Mouse (Mus musculus) myocyte (in vitro differentiated cells): ENCODE data around the gene Cbfa2t3.

Experiments
- CEBPB ChIP-seq: IDR thresholded peaks from 2 replicates; pipeline ENCODE4 v1.6.1; 2011; ENCODE audit warnings: mild to moderate bottlenecking, moderate library complexity; ENCODE audit not compliant: poor library complexity, insufficient read depth, severe bottlenecking
- E2F4 ChIP-seq: IDR thresholded peaks from one replicate; pipeline ENCODE4 v1.6.1; 2011; ENCODE audit warnings: mild to moderate bottlenecking, control low read depth, moderate library complexity; ENCODE audit not compliant: insufficient read depth
- MAX ChIP-seq: IDR thresholded peaks from one replicate; pipeline ENCODE4 v1.6.1; 2011; ENCODE audit warnings: low read depth, mild to moderate bottlenecking, control low read depth
- MYOD1 ChIP-seq, 3 experiments: IDR thresholded peaks; one replicate each; pipeline ENCODE4 v1.6.1; 2011; ENCODE audit warnings: control low read depth in 2 of 3, low read depth in 2 of 3, mild to moderate bottlenecking in 2 of 3, moderate library complexity in 1 of 3; ENCODE audit not compliant: insufficient read length in 2 of 3, control insufficient read depth in 1 of 3
- POLR2A ChIP-seq: IDR thresholded peaks from one replicate; pipeline ENCODE4 v1.6.1; 2011; ENCODE audit warnings: low read depth, mild to moderate bottlenecking, control low read depth, moderate library complexity; ENCODE audit not compliant: insufficient read length
- POLR2AphosphoS2 ChIP-seq: IDR thresholded peaks from one replicate; pipeline ENCODE4 v1.6.1; 2011; ENCODE audit warnings: low read depth, control low read depth; ENCODE audit not compliant: insufficient read length
- TCF12 ChIP-seq: IDR thresholded peaks from one replicate; pipeline ENCODE4 v1.6.1; 2011; ENCODE audit warnings: mild to moderate bottlenecking, control low read depth; ENCODE audit not compliant: poor library complexity, insufficient read depth, severe bottlenecking
- TCF3 ChIP-seq: IDR thresholded peaks from one replicate; pipeline ENCODE4 v1.6.1; 2011; ENCODE audit warnings: low read depth, control low read depth; ENCODE audit not compliant: insufficient read length
- USF1 ChIP-seq: IDR thresholded peaks from one replicate; pipeline ENCODE4 v1.6.1; 2011; ENCODE audit warnings: low read depth, mild to moderate bottlenecking, control low read depth, moderate library complexity

DNA sequence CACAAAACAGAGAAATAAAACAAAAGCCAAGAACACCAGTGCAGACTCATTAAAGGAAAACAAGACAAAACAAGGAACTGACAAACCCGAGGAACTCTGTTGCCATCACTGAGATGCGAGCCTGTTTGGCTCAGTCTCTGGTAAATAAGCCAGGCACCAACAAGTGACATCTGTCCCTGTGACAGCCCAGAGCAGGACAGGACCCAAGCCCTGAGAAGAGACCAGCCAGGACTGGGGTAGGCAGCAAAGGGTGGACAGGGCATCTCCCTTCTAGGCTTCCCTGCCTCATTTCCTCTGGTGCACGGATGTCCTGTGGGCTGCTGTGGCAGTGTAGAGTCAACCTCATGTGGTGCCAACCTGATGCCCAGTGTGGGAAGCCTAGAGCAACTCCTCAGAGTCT, 35.8 kb downstream of the Cbfa2t3 start:
- TF ChIP-seq POLR2A (no peak), TCF12 (no peak), POLR2AphosphoS2 (no peak), USF1 (no peak), MAX (no peak), MYOD1 (IDR thresholded peaks at IDR 0.05; ENCODE audit: control insufficient read depth in 1 of 3, insufficient read length in 2 of 3, low read depth in 2 of 3) (no peak), E2F4 (no peak), TCF3 (no peak), CEBPB (no peak)
